Mouse (Mus musculus) left cerebral cortex, adult 9 months (tissue): ENCODE results near the gene Rhoj.
A peak's percentile ranks its signal among the peaks of the same experiment; 100 is the strongest.
"Not testable (repeated sequence)": the region's sequence is repeated elsewhere in the genome, so short reads cannot be mapped to it uniquely, and the experiment has no call there.

Experiments used
- DNase-seq, 2 experiments: peaks; one replicate each; pipeline ENCODE4 v3.0.0; 2022; ENCODE audit warnings: low spot score in 2 of 2

Gene Rhoj

DNA sequence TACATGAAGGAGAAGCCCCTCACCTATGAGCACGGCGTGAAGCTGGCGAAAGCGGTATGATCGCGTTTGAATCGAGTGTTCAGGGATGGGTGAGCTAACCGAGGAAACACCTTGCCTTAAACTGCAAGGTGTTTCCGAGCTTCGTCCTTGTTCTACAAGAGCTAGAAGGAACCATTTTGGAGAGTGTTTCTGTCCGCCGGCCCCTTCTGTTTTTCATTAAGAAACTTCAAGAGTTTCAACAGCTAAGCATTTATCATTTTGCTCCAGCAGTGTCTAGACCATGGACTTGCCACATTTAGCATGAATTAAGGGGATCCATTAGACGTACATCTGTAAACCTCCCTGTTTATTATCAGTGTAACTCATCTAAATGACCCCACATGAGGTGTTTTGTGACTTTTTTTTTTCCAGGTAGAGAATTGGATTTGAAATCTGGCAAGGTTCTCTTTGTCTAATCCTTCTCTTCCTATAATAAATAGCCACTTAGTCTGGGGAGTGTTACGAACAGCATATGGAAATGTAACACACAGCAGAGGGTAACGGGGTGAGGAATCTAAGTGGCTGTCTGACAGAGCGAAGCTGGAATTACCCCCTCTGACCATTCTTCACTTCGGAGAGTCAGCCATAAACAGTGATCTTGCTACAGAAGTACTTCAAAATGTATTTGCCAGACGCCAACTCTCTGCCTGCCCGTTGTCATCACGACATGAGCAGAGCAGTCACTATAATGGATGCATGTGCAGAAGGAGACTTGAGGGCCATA, 86.1 kb downstream of the Rhoj start:
- no peak for DNase-seq

DNA sequence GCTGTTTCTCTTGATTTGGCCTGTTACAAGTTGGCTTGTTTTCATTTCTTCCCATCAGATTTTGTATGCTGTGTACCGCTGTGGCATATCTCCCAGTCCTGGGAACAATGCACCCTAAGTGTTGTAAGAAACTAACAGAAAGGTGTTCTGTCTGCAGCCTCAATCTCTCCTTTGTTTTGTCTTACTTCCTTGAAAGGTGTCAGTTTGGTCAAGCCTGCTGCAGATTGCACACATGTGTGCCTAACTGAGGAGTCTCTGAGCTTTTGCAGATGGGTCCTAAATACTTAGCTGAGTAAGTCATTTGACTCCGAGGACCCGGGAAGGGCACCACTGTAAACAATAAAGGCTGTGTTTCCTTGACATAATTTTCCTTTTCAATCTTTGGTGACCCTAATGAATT, 88.5 kb downstream of the Rhoj start:
- no peak for DNase-seq

DNA sequence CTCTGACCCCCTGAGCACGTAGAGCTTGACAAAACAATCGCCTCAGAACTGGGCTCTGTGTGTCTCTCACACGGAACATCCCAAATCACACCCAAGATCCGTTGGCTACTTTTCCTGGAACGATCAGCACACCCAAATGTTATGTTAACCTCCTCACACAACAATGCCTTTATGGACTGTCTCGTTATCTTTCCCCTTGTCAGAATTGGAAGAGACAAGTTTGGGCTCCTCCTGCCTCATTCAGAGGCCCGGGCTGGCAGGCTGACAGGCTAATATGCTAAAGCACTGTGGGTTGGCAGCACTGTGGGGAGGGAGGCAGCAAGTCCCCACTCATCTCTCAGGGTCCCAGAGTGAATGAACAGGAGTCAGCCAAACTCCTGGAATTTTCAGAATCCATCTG, 89.0 kb downstream of the Rhoj start:
- DNase-seq: no peak

- no peak for DNase-seq
Observed at GRCm38 (mm10) chr12:75412964-75413363, 104.8 kb downstream of the Rhoj start.

DNA sequence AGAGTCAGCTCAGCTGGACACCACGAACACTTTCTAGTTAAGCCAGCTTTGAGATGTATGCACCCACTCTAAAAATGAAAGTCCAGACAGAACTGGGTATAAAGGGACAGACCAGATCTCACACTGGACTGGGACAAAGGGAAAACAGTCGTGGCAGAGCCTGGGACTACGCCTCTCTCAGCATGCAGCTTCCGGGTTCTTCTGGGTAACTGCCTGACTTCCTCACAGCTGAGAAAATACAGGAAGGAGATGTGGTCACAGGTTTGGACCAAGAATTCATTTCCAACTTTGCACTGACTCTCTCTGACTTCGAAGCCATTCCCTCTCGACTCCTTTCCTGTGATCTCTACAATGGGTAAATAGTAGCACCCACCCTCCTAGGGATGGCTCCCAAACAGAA, 106.9 kb downstream of the Rhoj start:
- no peak for DNase-seq

DNA sequence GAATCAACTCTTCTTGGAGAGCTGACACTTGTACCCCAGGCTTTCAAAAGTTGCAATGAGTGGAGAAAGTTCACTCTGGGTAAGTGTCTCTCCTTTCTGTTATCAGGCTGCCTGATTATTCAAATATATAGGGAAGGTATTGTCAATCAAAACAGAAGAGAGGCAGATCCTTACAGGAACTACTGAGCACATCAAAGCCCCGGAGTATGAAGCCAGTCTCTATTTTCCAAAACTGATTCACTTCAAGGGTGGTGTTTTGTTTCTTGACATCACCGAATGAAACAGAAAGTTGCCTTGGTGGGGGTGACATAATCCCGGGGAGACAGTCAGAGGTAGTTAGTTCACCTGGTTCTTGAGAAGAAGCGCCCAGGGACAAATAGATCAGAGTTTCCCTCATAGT, 108.6 kb downstream of the Rhoj start, which contains the start of gene Gphb5:
Gene Gphb5, minus strand, starts transcription at position 101 of the 400 bp plus-strand sequence.
- no peak for DNase-seq

DNA sequence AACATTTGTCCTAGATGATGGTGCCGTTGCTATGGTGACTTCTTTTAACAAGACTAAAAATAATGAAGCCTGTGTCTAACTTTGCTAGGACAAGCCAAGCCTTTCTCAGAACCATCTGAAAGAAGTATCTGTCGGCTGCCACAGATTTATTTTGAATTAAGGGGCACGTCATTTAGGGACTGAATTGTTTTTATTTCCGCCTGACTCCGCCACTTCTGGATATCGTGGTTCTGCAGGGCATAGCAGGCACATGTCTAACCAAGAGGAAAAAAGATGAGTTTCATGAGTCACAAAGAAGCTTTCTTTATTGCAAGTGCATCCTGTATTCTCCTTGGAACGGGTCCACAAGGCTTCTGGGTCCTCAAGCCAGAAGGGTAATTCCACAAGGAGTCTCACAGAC, 116.2 kb downstream of the Rhoj start:
- DNase-seq: peak; percentile 19 to 30

DNA sequence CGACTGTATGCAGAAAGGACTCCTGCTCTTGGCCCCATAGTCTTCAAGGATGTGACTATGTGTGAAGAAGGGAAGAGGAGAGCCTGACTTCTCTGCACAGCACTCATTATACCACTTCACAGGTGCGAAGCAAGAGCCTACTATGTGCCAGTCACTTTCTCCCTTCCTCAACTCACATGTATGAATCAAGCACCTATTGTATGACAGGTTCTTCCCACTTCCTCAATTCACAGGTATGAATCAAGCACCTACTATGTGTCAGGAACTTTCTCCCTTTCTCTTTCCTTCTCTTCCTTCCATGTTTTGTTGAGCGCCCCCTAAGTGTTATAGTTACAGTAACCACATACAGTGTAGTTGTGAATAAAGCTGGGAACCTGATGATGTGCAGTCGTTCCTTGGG, 116.7 kb downstream of the Rhoj start:
- DNase-seq: no peak

DNA sequence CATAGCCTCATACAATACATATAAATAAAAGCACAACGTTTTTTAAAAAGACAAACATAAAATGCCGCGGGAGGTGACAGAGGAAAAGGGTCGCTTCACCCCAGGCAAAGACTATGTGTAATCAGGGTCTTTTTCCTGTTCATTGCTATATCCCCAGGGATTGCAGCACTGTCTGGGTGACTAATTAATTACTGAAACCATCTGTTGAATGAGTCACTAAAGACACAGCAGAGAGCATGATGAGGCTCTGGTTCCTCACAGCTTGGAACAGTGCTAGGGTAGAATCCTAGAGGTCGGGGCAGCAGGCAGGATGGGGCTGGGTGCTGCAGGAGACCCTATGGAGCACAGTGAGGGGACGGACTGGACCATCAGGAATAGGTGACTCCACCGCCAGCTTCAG, 117.8 kb downstream of the Rhoj start:
- no peak for DNase-seq

- no peak for DNase-seq
Observed at GRCm38 (mm10) chr12:75428719-75429118, 120.6 kb downstream of the Rhoj start.

DNA sequence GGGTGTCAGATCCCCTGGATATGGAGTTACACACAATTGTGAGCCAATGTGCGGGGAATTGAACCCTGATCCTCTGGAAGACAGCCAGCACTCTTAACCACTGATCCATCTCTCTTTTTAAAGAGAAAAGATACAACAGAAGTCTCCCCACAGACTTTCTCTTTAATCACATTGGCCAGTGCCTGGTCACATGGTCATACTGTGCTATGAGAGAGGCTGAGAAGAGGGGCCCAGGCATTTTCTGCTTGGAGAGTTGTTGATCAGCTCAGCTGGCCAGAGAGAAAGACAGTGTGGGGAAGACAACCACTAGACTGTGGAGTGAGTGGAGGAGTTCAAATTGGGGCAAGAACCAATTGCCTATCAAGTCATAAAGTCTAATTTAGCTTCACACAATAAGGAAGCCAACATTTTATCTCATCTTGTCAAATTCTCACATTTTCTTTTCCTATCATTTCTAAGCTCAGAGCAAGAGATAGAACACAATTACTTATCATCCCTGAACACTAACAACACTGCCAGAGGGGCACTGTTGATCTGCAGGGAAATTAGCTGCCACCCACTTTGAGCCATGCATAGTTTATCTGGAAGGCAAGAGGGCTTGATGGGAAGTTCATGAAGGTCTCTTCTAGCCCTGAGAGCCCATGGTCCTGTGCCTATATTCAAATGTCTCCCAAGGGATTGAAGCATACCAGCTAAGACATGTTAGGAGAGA, 121.7 kb downstream of the Rhoj start:
- DNase-seq: no peak

- not testable (repeated sequence) for DNase-seq
Observed at GRCm38 (mm10) chr12:75432400-75432799, 124.3 kb downstream of the Rhoj start.

- no peak for DNase-seq
Observed at GRCm38 (mm10) chr12:75446245-75446644, 138.1 kb downstream of the Rhoj start.

DNA sequence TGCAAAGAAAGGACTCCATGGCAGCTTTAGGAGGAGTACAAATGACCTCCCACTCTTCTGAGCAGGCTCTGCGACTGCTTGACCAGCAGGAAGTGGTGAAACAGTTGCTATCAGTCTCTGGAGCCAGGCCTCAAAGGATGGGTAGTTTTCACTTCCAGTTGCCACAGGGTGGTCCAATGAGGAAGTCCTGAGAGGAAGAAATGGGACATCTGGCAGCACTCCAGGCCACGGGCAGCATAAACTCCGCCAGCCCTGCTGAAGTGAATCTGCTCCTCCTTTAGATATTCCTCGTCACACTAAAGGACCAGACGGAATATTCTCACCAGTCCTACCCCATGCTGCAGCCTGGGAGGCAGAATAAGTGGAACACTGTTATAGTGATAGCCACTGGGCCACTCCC, 140.8 kb downstream of the Rhoj start:
- peak in 1 of 2 experiments; percentile 43 for DNase-seq

GRCm38 (mm10) chr12:75449475-75449966, 141.4 kb downstream of the Rhoj start:
- DNase-seq: no peak

DNA sequence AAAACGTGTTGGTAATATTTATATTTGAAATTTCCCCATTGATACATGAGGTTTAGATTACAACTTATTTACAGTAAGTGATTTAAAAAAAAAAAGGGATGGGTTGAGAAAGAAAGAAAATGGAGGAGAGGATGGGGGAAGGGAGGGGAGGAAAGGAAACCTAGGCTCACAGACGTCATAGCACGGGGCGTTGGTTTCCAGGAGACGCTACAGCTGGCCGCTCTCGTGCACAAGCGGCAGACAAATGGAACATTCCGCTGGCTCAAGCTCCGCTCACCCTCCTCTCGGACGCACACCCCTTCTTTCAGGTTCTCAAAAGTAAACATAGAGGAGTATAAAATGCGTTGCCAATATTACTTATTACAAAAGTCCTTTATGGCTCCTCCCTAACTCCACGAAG, 141.9 kb downstream of the Rhoj start:
- no peak for DNase-seq

- DNase-seq: no peak
Observed at GRCm38 (mm10) chr12:75450592-75450991, 142.5 kb downstream of the Rhoj start.
